Mouse (Mus musculus): ENCODE measurements around the gene Lrp10.

GRCm38 (mm10) chr14:54499330-54499729, 35.4 kb downstream of the Lrp10 start:
- TF ChIP-seq TAL1 (IDR thresholded peaks at IDR 0.05; ENCODE audit: low read length) (no peak), GATA1 (IDR thresholded peaks at IDR 0.05; ENCODE audit: low read length) (no peak)

Measured in erythroblast, embryonic 14.5 days (primary cell).